Mouse (Mus musculus): Measurements from ENCODE around the gene Wdr70.

GRCm38 (mm10) chr15:8031211-8031610 is 67.8 kb downstream of the Wdr70 start:
- TF ChIP-seq CTCF (IDR thresholded peaks at IDR 0.05; ENCODE audit: borderline replicate concordance, insufficient read depth, low read depth, low read length) (no peak), POLR2A (IDR thresholded peaks at IDR 0.05; ENCODE audit: borderline replicate concordance, insufficient read depth, low read length) (no peak)

All from cerebellum, adult 2 months (tissue).